Mouse (Mus musculus) midbrain, embryonic 15.5 days (tissue): ENCODE measurements around the gene Tab1. TPM values are rescaled to one million over a fixed set of nuclear protein-coding genes. Genes with fewer than 3 reads are reported as not detected.

Source experiments
- ATAC-seq: fragments of 200-750 bp; cut with Nextera tagmentation; replicated peaks from 2 replicates; pipeline ENCODE4 v1.8.0; 2017; ENCODE audit warnings: moderate TSS enrichment
- H3K27ac ChIP-seq: fragments of 300-500 bp; sonication (generic); 2 replicates; pipeline ENCODE4 v1.5.1; 2015; ENCODE audit warnings: mild to moderate bottlenecking, inconsistent platforms
- H3K27me3 ChIP-seq: fragments of 300-500 bp; sonication (generic); replicated peaks from 2 replicates; pipeline ENCODE4 v1.6.1; 2015; ENCODE audit warnings: inconsistent platforms
- H3K36me3 ChIP-seq: fragments of 300-500 bp; sonication (generic); replicated peaks from 2 replicates; pipeline ENCODE4 v1.6.1; 2015; ENCODE audit warnings: inconsistent platforms
- H3K4me1 ChIP-seq: fragments of 300-500 bp; sonication (generic); 2 replicates; pipeline ENCODE4 v1.6.1; 2015; ENCODE audit warnings: inconsistent platforms
- H3K4me2 ChIP-seq: fragments of 300-500 bp; sonication (generic); 2 replicates; pipeline ENCODE4 v1.6.1; 2015; ENCODE audit warnings: inconsistent platforms, mild to moderate bottlenecking, moderate library complexity
- H3K4me3 ChIP-seq: fragments of 300-500 bp; sonication (generic); 2 replicates; pipeline ENCODE4 v1.5.1; 2015; ENCODE audit warnings: mild to moderate bottlenecking, inconsistent platforms
- H3K9ac ChIP-seq: fragments of 300-500 bp; sonication (generic); 2 replicates; pipeline ENCODE4 v1.6.1; 2015; ENCODE audit warnings: mild to moderate bottlenecking, inconsistent platforms
- H3K9me3 ChIP-seq: fragments of 300-500 bp; sonication (generic); 2 replicates; pipeline ENCODE4 v1.6.1; 2016; ENCODE audit warnings: inconsistent platforms
- WGBS: fragments of 180-500 bp; shearing (Covaris S2); methylation state at CpG from one replicate; pipeline ENCODE4 v1.1.7; 2015; ENCODE audit warnings: mixed read lengths; 5-methylcytosine and 5-hydroxymethylcytosine counted together
- polyA plus RNA-seq: library from polyadenylated mRNA; unstranded; fragments of >200 nt; fragmentation: Nextera tagmentation; extraction: Ambion mirVana; gene quantifications from 2 replicates; pipeline ENCODE4 v1.2.1, GENCODE M21; 2015

Gene Tab1
- 42.5 and 43.5 TPM in 2 replicates for polyA plus RNA-seq

DNA sequence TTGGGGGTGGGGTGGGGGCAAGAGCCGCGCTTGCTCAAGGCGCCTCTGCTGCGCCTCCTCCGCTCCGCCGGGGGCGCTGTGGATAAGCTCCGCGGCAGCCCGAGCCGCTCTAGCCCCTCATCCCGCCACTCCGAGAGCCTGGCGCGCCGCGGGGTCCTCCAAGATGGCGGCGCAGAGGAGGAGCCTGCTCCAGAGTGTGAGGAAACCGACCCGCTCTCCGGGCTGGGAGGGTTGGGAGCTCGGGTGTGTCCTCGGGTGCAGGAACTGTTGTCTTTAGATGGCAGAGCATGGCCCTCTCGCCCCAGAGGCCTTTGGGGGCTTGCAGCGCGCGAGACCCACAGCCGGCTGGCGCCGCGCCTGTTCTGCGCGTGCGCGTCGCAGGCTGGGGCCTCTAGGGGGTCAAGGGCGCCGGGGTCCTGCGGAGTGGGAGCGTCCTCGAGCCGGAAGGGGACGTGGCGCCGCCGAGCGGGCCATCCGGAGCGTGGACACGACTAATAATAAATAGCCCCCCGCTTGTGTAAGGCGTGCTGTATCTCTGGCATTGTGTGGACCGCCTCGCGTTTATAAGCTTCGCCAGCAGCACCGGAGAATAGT is at the start of gene Tab1:
Tab1 (plus strand) TSS at position 135 of the 594 bp plus-strand sequence.
- Histone ChIP-seq H3K27ac (peak within 1 kb of the TSS; percentile 99), H3K27me3 (no peaks in the 10 kb centered on the region), H3K4me3 (peak within 1 kb of the TSS; percentile 64), H3K36me3 (no peaks in the 10 kb centered on the region), H3K4me2 (peak within 1 kb of the TSS; percentile 78), H3K4me1 (peaks cover 29% of the 10 kb centered on the region), H3K9me3 (no peaks in the 10 kb centered on the region), H3K9ac (peak within 1 kb of the TSS; percentile 77)
- WGBS: under 1% methylated on average over 52 of the region's 59 CpGs
- peak; percentile 96 for ATAC-seq

GRCm38 (mm10) chr15:80083276-80083731 is 49.6 kb upstream of the Tab1 start:
- peak; percentile 96 for ATAC-seq
- Histone ChIP-seq H3K4me3 (peak overlapping the region; percentile 59), H3K9ac (peak overlapping the region; percentile 78), H3K4me1 (peaks cover 22% of the 10 kb centered on the region), H3K27ac (peak overlapping the region; percentile 98), H3K36me3 (peaks cover 25% of the 10 kb centered on the region), H3K27me3 (no peaks in the 10 kb centered on the region), H3K9me3 (no peaks in the 10 kb centered on the region), H3K4me2 (peak overlapping the region; percentile 75)
- WGBS: under 1% methylated on average over 30 of the region's 30 CpGs

DNA sequence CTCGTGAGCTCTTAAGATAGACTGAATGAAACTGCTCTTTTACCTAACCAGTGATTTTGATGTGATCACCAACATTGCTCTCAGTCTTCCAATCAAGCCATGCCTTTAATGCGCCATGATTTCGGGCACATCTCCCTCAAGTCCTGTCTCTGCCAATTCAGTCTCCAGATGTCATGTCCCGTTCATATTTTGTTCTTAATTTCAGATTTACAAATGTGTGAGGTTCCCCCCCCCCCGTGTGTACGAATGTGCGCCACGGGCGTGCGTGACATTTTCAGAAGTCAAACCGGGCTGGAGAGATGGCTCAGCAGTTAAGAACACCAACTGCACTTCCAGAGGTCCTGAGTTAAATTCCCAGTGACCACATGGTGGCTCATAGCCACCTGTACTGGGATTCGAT is 49.2 kb upstream of the Tab1 start:
- H3K4me1 ChIP-seq: peaks cover 22% of the 10 kb centered on the region
- H3K4me3 ChIP-seq: peak overlapping the region; percentile 59
- H3K4me2 ChIP-seq: peak overlapping the region; percentile 75
- H3K9me3 ChIP-seq: no peaks in the 10 kb centered on the region
- peak; percentile 27 for ATAC-seq
- H3K27ac ChIP-seq: peak overlapping the region; percentile 98
- H3K27me3 ChIP-seq: no peaks in the 10 kb centered on the region
- H3K36me3 ChIP-seq: peaks cover 21% of the 10 kb centered on the region
- under 1% methylated on average over 12 of the region's 12 CpGs for WGBS
- H3K9ac ChIP-seq: peak overlapping the region; percentile 61

GRCm38 (mm10) chr15:80087406-80088012 is 45.4 kb upstream of the Tab1 start:
- no peak overlapping the region for H3K4me2 ChIP-seq
- WGBS: 84% methylated on average over 9 of the region's 9 CpGs
- no peaks in the 10 kb centered on the region for H3K36me3 ChIP-seq
- no peak overlapping the region for H3K4me3 ChIP-seq
- no peaks in the 10 kb centered on the region for H3K9me3 ChIP-seq
- no peak overlapping the region for H3K27ac ChIP-seq
- no peak overlapping the region for H3K9ac ChIP-seq
- H3K27me3 ChIP-seq: no peaks in the 10 kb centered on the region
- ATAC-seq: no peak
- peaks cover 16% of the 10 kb centered on the region for H3K4me1 ChIP-seq

- Histone ChIP-seq H3K4me2 (no peak overlapping the region), H3K9me3 (no peaks in the 10 kb centered on the region), H3K4me1 (peaks cover 26% of the 10 kb centered on the region), H3K9ac (no peak overlapping the region), H3K27ac (no peak overlapping the region), H3K36me3 (no peaks in the 10 kb centered on the region), H3K27me3 (no peaks in the 10 kb centered on the region), H3K4me3 (no peak overlapping the region)
- no peak for ATAC-seq
- WGBS: 29% methylated on average over 4 of the region's 4 CpGs
These were observed 44.3 kb upstream of the Tab1 start for GRCm38 (mm10) chr15:80088637-80089036.

DNA sequence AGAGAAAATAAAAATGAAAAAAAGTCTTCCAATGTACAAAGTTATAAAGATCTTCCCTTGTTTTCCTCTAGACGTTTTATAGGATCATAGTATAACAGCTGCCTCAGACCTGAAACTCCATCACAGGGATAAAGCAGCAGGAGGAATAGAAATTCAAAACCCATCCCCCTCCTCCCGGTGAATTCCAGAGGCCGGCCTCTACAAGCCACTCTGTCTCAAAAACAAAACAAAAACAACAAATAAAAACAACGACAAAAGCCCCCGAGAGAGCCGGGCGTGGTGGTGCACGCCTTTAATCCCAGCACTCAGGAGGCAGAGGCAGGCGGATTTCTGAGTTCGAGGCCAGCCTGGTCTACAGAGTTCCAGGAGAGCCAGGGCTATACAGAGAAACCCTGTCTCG is 42.8 kb upstream of the Tab1 start:
- no peaks in the 10 kb centered on the region for H3K27me3 ChIP-seq
- no peak overlapping the region for H3K4me3 ChIP-seq
- no peak overlapping the region for H3K9ac ChIP-seq
- H3K27ac ChIP-seq: no peak overlapping the region
- H3K36me3 ChIP-seq: no peaks in the 10 kb centered on the region
- peaks cover 27% of the 10 kb centered on the region for H3K4me1 ChIP-seq
- WGBS: 74% methylated on average over 11 of the region's 11 CpGs
- ATAC-seq: no peak
- no peaks in the 10 kb centered on the region for H3K9me3 ChIP-seq
- no peak overlapping the region for H3K4me2 ChIP-seq

GRCm38 (mm10) chr15:80090741-80091120 is 42.2 kb upstream of the Tab1 start:
- H3K4me1 ChIP-seq: peaks cover 27% of the 10 kb centered on the region
- ATAC-seq: no peak
- peak overlapping the region; percentile 67 for H3K27ac ChIP-seq
- peak overlapping the region; percentile 78 for H3K4me2 ChIP-seq
- H3K9me3 ChIP-seq: no peaks in the 10 kb centered on the region
- H3K27me3 ChIP-seq: no peaks in the 10 kb centered on the region
- no peaks in the 10 kb centered on the region for H3K36me3 ChIP-seq
- WGBS: under 1% methylated on average over 17 of the region's 17 CpGs
- peak overlapping the region; percentile 85 for H3K4me3 ChIP-seq
- H3K9ac ChIP-seq: peak overlapping the region; percentile 82

DNA sequence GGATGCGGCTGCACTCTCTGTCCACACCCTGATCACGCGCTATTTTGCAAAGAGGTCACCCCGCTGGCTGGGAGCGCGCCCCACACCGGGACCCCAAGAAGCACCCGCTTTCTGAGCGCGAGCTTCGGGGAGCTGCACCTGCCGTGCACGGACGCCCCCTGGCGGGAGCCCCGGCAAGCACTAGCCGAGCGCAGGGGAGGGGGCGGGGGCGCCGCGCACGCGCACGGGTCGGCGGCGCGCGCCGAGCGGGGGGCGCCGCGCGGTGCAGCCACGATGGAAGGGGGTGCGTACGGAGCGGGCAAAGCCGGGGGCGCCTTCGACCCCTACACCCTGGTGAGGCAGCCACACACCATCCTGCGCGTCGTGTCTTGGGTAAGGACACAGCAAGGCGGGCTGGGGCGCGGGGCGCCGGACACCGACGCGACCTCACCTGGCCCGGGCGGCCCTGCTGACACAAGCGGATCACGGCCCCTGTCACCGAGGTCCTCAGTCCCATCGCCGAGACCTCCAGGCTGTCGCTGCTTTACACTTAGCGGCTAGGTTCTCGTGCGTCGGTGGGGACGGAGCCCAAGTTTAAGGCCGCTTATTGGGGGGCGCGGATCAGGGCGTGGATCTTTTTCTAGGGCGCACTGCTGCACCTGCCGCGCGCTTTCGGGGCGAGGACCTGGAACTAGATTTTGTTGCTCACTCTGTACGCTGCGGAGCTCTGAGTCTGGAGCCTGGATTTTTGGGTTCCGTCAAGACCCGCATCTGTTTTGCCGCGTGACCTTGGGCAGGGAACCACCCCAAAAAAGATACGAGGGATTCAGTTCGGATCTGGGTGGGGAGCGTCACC is 41.6 kb upstream of the Tab1 start, which contains the start of the genes Syngr1 and Rpl3:
Syngr1 (plus strand) TSS at position 214 of the 835 bp plus-strand sequence.
Rpl3 (minus strand) TSS at position 748 of the 835 bp plus-strand sequence.
- Histone ChIP-seq H3K9me3 (no peaks in the 10 kb centered on the region), H3K9ac (peak within 1 kb of the TSS; percentile 82), H3K27ac (peak within 1 kb of the TSS; percentile 67), H3K4me3 (peak within 1 kb of the TSS; percentile 85), H3K4me1 (peaks cover 29% of the 10 kb centered on the region), H3K36me3 (no peaks in the 10 kb centered on the region), H3K4me2 (peak within 1 kb of the TSS; percentile 78), H3K27me3 (no peaks in the 10 kb centered on the region)
- peak; percentile 62 for ATAC-seq
- WGBS: 1% methylated on average over 84 of the region's 86 CpGs

DNA sequence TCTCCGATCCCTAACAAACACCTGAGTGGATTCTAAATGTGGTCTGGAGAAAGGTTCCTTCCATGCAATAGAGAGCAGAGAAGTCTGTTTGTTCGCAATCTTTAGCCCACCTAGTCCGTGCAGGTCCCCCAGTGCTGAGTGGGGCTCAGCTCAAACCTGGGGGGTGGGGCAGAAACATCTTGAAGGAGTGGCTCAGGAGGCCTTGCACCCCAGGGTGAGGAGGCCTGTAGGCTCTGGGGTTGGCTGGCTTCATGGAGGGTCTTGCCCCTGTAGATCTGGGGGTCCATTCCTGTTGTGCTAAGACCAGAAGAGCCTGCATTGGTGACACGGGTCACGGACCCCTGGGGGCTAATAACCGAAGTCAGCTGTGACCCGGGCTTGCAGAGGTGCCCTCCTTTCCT is 40.9 kb upstream of the Tab1 start:
- no peaks in the 10 kb centered on the region for H3K27me3 ChIP-seq
- H3K4me3 ChIP-seq: peak overlapping the region; percentile 85
- H3K4me2 ChIP-seq: peak overlapping the region; percentile 78
- no peaks in the 10 kb centered on the region for H3K36me3 ChIP-seq
- H3K4me1 ChIP-seq: peaks cover 35% of the 10 kb centered on the region
- H3K9me3 ChIP-seq: no peaks in the 10 kb centered on the region
- peak overlapping the region; percentile 82 for H3K9ac ChIP-seq
- ATAC-seq: 0 out of 2 replicates have a peak, but pooled peaks have one; percentile 22
- 19% methylated on average over 7 of the region's 7 CpGs for WGBS
- H3K27ac ChIP-seq: peak overlapping the region; percentile 67

DNA sequence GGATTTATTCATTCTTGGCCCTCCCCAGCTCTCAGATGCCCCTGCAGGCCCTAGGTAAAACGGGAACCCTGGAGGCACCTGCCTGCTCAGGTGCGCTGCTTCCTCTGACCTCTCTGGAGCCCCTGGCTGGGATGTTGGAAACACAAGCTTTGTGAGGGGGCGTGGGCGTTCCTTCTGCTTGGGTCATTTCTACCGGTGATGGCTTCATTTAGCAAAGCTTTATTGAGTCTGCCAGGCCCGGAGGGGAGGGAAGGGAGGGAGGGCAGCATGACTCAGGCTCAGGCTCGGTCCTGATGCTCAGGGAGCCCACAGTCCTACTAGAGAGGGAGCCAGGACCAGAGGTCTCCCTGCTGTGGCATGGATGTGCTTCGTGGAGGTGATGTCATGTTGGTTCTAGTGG is 40.3 kb upstream of the Tab1 start:
- 12% methylated on average over 8 of the region's 8 CpGs for WGBS

DNA sequence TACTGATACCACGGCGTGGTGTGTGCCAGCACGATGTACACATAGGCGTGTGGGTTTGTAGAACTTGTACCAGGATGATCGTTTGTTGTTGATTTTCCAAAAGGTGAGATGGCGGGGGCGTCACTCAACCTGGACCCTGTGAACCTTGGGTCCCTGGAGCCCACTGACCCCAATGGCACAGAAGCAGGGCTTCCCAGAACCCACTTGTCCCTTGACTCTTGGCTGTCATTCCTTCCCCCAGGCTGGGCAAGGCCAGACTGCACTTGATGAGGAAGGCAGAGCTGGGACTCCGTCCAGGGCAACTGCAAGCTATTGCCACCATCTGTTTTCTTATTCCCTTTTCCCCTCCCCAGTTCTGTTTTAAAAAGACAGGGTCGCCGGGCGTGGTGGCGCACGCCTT is 38.7 kb upstream of the Tab1 start:
- H3K4me1 ChIP-seq: peaks cover 56% of the 10 kb centered on the region
- no peaks in the 10 kb centered on the region for H3K9me3 ChIP-seq
- H3K27ac ChIP-seq: no peak overlapping the region
- no peak overlapping the region for H3K4me3 ChIP-seq
- no peak for ATAC-seq
- H3K4me2 ChIP-seq: no peak overlapping the region
- H3K36me3 ChIP-seq: no peaks in the 10 kb centered on the region
- no peak overlapping the region for H3K9ac ChIP-seq
- H3K27me3 ChIP-seq: no peaks in the 10 kb centered on the region
- WGBS: 90% methylated on average over 13 of the region's 13 CpGs

More for the DNA sequence above, 40.3 kb upstream of the Tab1 start:
- Histone ChIP-seq H3K4me3 (peak overlapping the region; percentile 85), H3K4me1 (peaks cover 40% of the 10 kb centered on the region), H3K36me3 (no peaks in the 10 kb centered on the region), H3K27ac (no peak overlapping the region), H3K27me3 (no peaks in the 10 kb centered on the region), H3K4me2 (peak overlapping the region; percentile 78), H3K9ac (peak overlapping the region; percentile 82), H3K9me3 (no peaks in the 10 kb centered on the region)
- no peak for ATAC-seq

DNA sequence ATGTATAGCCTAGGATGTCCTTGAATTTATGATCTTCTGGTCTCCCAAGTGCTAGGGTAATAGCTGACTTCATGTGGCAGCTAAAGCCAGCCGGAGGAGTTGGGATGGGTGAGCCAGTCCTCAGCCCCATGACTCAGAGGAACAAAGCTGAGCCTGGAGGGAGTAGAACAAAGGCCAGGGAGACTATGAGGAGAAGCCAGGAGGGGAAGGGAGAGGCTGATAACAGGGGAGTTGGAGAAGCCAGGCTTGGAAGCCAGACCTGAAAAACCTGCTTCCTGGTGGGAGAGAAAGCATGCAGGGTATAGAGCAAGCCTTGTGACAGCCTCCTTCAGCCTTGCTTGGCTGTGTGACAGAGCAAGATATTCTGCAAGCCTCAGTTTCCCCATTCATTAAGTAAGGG is 37.3 kb upstream of the Tab1 start:
- H3K9me3 ChIP-seq: no peaks in the 10 kb centered on the region
- no peaks in the 10 kb centered on the region for H3K36me3 ChIP-seq
- H3K27ac ChIP-seq: no peak overlapping the region
- 76% methylated on average over 1 of the region's 1 CpGs for whole genome bisulfite sequencing
- H3K9ac ChIP-seq: no peak overlapping the region
- no peaks in the 10 kb centered on the region for H3K27me3 ChIP-seq
- peaks cover 55% of the 10 kb centered on the region for H3K4me1 ChIP-seq
- H3K4me3 ChIP-seq: no peak overlapping the region
- ATAC-seq: no peak
- H3K4me2 ChIP-seq: no peak overlapping the region
